Comparison of ENCODE assay signal across 14 mouse cellular contexts in genomic region chr7:112810752-112811151, GRCm38 (mm10).
DNase-seq lines count a peak whose midpoint lies in the region; ATAC-seq and TF ChIP-seq lines count a peak whose summit lies in the region.
"Had no signal": no experiment of that assay in that cellular context is flagged by ENCODE, and none has a peak within 500 bp of the region (broad histone marks: within the 10 kb centered on the region; RNA-seq: fewer than 3 reads in every experiment).

No protein-coding gene starts in this region.

- no peaks in the 10 kb centered on the region for H3K36me3 ChIP-seq in hindbrain, embryonic 13.5 days
- H3K36me3 ChIP-seq in hindbrain, postnatal 0 days (ENCODE audit: insufficient read depth, low read length) = no peaks in the 10 kb centered on the region
- H3K36me3 ChIP-seq in lung, embryonic 16.5 days (ENCODE audit: control insufficient read depth, insufficient read depth, low read length) = no peaks in the 10 kb centered on the region
- no peaks in the 10 kb centered on the region for H3K36me3 ChIP-seq in embryonic facial prominence, embryonic 14.5 days (ENCODE audit: control insufficient read depth, insufficient read depth, low read length)
- H3K36me3 ChIP-seq in liver, embryonic 12.5 days = no peaks in the 10 kb centered on the region
- H3K36me3 ChIP-seq: liver, embryonic 15.5 days had no signal

- TF ChIP-seq CTCF in hindbrain, postnatal 0 days (IDR thresholded peaks at IDR 0.05; ENCODE audit: low read depth) = no peak
- no peak for TF ChIP-seq CTCF in lung, adult 2 months (IDR thresholded peaks at IDR 0.05; ENCODE audit: insufficient read depth, low read length)
- TF ChIP-seq CTCF in brain, embryonic 14.5 days (IDR thresholded peaks at IDR 0.05; ENCODE audit: borderline replicate concordance, extremely low read depth, insufficient read depth, insufficient read length) = no peak

- DNase-seq in hindbrain, postnatal 0 days (ENCODE audit: low spot score) = no peak
- no peak for DNase-seq in lung, adult 2 months
- DNase-seq in brain, embryonic 14.5 days (ENCODE audit: low read depth) = peak; percentile 55
- DNase-seq in embryonic facial prominence, embryonic 14.5 days (ENCODE audit: low spot score) = no peak
- no peak for DNase-seq in thymus, postnatal 25 days
- DNase-seq: cerebellum, adult 9-10 months; gastrocnemius, postnatal 25 days; kidney, adult 8-10 months had no signal

- H3K27me3 ChIP-seq in hindbrain, embryonic 13.5 days = no peaks in the 10 kb centered on the region; the same call in 1 of the 2 replicates
- H3K27me3 ChIP-seq in hindbrain, postnatal 0 days (ENCODE audit: insufficient read depth, low read length) = 0 out of 2 replicates have a peak, but pooled peaks cover 4% of the 10 kb centered on the region
- H3K27me3 ChIP-seq in lung, embryonic 16.5 days (ENCODE audit: control insufficient read depth, insufficient read depth, low read depth, low read length) = no peaks in the 10 kb centered on the region
- no peaks in the 10 kb centered on the region for H3K27me3 ChIP-seq in embryonic facial prominence, embryonic 14.5 days (replicated peaks; ENCODE audit: control insufficient read depth, insufficient read depth, low read length)
- H3K27me3 ChIP-seq in liver, embryonic 12.5 days (replicated peaks) = no peaks in the 10 kb centered on the region
- H3K27me3 ChIP-seq: liver, embryonic 15.5 days had no signal

- no peak for ATAC-seq in hindbrain, embryonic 13.5 days (ENCODE audit: low FRiP score)
- ATAC-seq in hindbrain, postnatal 0 days = no peak
- peak; percentile 56 for ATAC-seq in lung, embryonic 16.5 days (ENCODE audit: low read depth)
- peak; percentile 23; the same call in 1 of the 2 replicates for ATAC-seq in embryonic facial prominence, embryonic 14.5 days (ENCODE audit: low read depth)
- no peak for ATAC-seq in liver, embryonic 12.5 days

- H3K27ac ChIP-seq in hindbrain, embryonic 13.5 days = 0 out of 2 replicates have a peak overlapping the region, but pooled peaks have one; percentile 30
- H3K27ac ChIP-seq in hindbrain, postnatal 0 days = no peak overlapping the region
- no peak overlapping the region; the same call in 1 of the 2 replicates for H3K27ac ChIP-seq in lung, embryonic 16.5 days (ENCODE audit: low read length)
- peak overlapping the region; percentile 40 for H3K27ac ChIP-seq in embryonic facial prominence, embryonic 14.5 days (replicated peaks; ENCODE audit: low read depth, low read length)
- H3K27ac ChIP-seq in liver, embryonic 12.5 days = no peak overlapping the region
- H3K27ac ChIP-seq: layer of hippocampus, adult 2 months; liver, embryonic 15.5 days had no signal

- H3K9me3 ChIP-seq in hindbrain, embryonic 13.5 days = no peaks in the 10 kb centered on the region
- no peaks in the 10 kb centered on the region for H3K9me3 ChIP-seq in hindbrain, postnatal 0 days (ENCODE audit: low read length)
- no peaks in the 10 kb centered on the region for H3K9me3 ChIP-seq in lung, embryonic 16.5 days (ENCODE audit: control insufficient read depth, low read length)
- H3K9me3 ChIP-seq in embryonic facial prominence, embryonic 14.5 days (ENCODE audit: control insufficient read depth, low read length) = no peaks in the 10 kb centered on the region
- no peaks in the 10 kb centered on the region for H3K9me3 ChIP-seq in liver, embryonic 12.5 days (replicated peaks)
- H3K9me3 ChIP-seq: liver, embryonic 15.5 days; megakaryocyte, embryonic 14.5 days had no signal

- WGBS in hindbrain, embryonic 13.5 days = 43% methylated on average over 7 of the region's 7 CpGs
- 38% methylated on average over 7 of the region's 7 CpGs for WGBS in hindbrain, postnatal 0 days
- WGBS in lung, embryonic 16.5 days = 32% methylated on average over 7 of the region's 7 CpGs
- WGBS in lung, adult 2 months = 62% methylated on average over 7 of the region's 7 CpGs
- 39% methylated on average over 7 of the region's 7 CpGs for WGBS in embryonic facial prominence, embryonic 14.5 days
- WGBS in liver, embryonic 12.5 days (ENCODE audit: insufficient replicate concordance) = 55% methylated on average over 7 of the region's 7 CpGs

- H3K4me1 ChIP-seq in hindbrain, embryonic 13.5 days (replicated peaks) = peaks cover 64% of the 10 kb centered on the region
- H3K4me1 ChIP-seq in hindbrain, postnatal 0 days (ENCODE audit: insufficient read depth, low read length) = peaks cover 22% of the 10 kb centered on the region
- H3K4me1 ChIP-seq in lung, embryonic 16.5 days (replicated peaks; ENCODE audit: control insufficient read depth, insufficient read depth, low read length) = peaks cover 23% of the 10 kb centered on the region
- peaks cover 7% of the 10 kb centered on the region; the same call in 1 of the 2 replicates for H3K4me1 ChIP-seq in lung, adult 2 months (ENCODE audit: control insufficient read depth, insufficient read depth, low read length)
- peaks cover 36% of the 10 kb centered on the region for H3K4me1 ChIP-seq in embryonic facial prominence, embryonic 14.5 days (ENCODE audit: control insufficient read depth, insufficient read depth, low read length)
- H3K4me1 ChIP-seq in liver, embryonic 12.5 days = peaks cover 11% of the 10 kb centered on the region
- H3K4me1 ChIP-seq: megakaryocyte, embryonic 14.5 days had no signal

- H3K4me3 ChIP-seq in hindbrain, embryonic 13.5 days = no peak overlapping the region
- no peak overlapping the region for H3K4me3 ChIP-seq in hindbrain, postnatal 0 days (ENCODE audit: low read length)
- no peak overlapping the region for H3K4me3 ChIP-seq in lung, embryonic 16.5 days (ENCODE audit: low read length)
- no peak overlapping the region for H3K4me3 ChIP-seq in lung, adult 2 months (replicated peaks; ENCODE audit: extremely low read depth, low read depth, low read length)
- H3K4me3 ChIP-seq in embryonic facial prominence, embryonic 14.5 days (ENCODE audit: low read depth, low read length) = no peak overlapping the region
- H3K4me3 ChIP-seq in liver, embryonic 12.5 days = no peak overlapping the region
- H3K4me3 ChIP-seq: layer of hippocampus, adult 2 months; liver, embryonic 15.5 days; megakaryocyte, embryonic 14.5 days had no signal

- H3K9ac ChIP-seq in hindbrain, embryonic 13.5 days = no peak overlapping the region
- no peak overlapping the region for H3K9ac ChIP-seq in hindbrain, postnatal 0 days (replicated peaks; ENCODE audit: low read length)
- H3K9ac ChIP-seq in lung, embryonic 16.5 days (ENCODE audit: low read length) = no peak overlapping the region
- H3K9ac ChIP-seq in embryonic facial prominence, embryonic 14.5 days (ENCODE audit: low read depth, low read length) = no peak overlapping the region
- H3K9ac ChIP-seq in liver, embryonic 12.5 days = no peak overlapping the region
- H3K9ac ChIP-seq: liver, embryonic 15.5 days had no signal

- no peak overlapping the region for H3K4me2 ChIP-seq in hindbrain, embryonic 13.5 days
- no peak overlapping the region for H3K4me2 ChIP-seq in hindbrain, postnatal 0 days (ENCODE audit: low read depth, low read length)
- no peak overlapping the region; the same call in 1 of the 2 replicates for H3K4me2 ChIP-seq in lung, embryonic 16.5 days (ENCODE audit: low read depth, low read length)
- H3K4me2 ChIP-seq in embryonic facial prominence, embryonic 14.5 days (ENCODE audit: low read depth, low read length) = no peak overlapping the region
- no peak overlapping the region for H3K4me2 ChIP-seq in liver, embryonic 12.5 days
- H3K4me2 ChIP-seq: liver, embryonic 15.5 days had no signal

- TF ChIP-seq POLR2A in lung, adult 2 months (IDR thresholded peaks at IDR 0.05; ENCODE audit: borderline replicate concordance, extremely low read depth, low read depth, low read length) = no peak
- TF ChIP-seq POLR2A in brain, embryonic 14.5 days (IDR thresholded peaks at IDR 0.05; ENCODE audit: borderline replicate concordance, extremely low read depth, insufficient read depth, insufficient read length, poor library complexity, severe bottlenecking) = no peak

Comparison
In these comparisons a context has a peak if more than half of its experiments do, and no peak if none do; other contexts are left out.
1. H3K27ac ChIP-seq: peak in hindbrain, embryonic 13.5 days (single experiment) and embryonic facial prominence, embryonic 14.5 days (single experiment); none in hindbrain, postnatal 0 days (single experiment), lung, embryonic 16.5 days (single experiment) and liver, embryonic 12.5 days (single experiment).
2. ATAC-seq: peak in lung, embryonic 16.5 days (single experiment) and embryonic facial prominence, embryonic 14.5 days (single experiment); none in hindbrain, embryonic 13.5 days (single experiment), hindbrain, postnatal 0 days (single experiment) and liver, embryonic 12.5 days (single experiment).